Mouse (Mus musculus) telencephalon, adult 2 months (tissue): ENCODE results near the gene Nr0b2.
"Not testable (repeated sequence)": the region's sequence is repeated elsewhere in the genome, so short reads cannot be mapped to it uniquely, and the experiment has no call there.

Source experiments
- DNase-seq: peaks from one replicate; pipeline ENCODE4 v3.0.0-alpha.2; 2011; ENCODE audit warnings: low read depth, low spot score

Gene Nr0b2

GRCm38 (mm10) chr4:133552768-133553447 lies at the start of gene Nr0b2:
Nr0b2 (plus strand) TSS chr4:133553376.
- no peak for DNase-seq

GRCm38 (mm10) chr4:133504300-133504699 lies 48.9 kb upstream of the Nr0b2 start:
- DNase-seq, result no peak

- DNase-seq, result no peak
Observed at GRCm38 (mm10) chr4:133504755-133505485, 48.3 kb upstream of the Nr0b2 start.

- no peak for DNase-seq
Observed at GRCm38 (mm10) chr4:133506573-133506972, 46.6 kb upstream of the Nr0b2 start.

- no peak for DNase-seq
Observed at GRCm38 (mm10) chr4:133508990-133509389, 44.2 kb upstream of the Nr0b2 start.

GRCm38 (mm10) chr4:133511050-133511449 lies 42.1 kb upstream of the Nr0b2 start:
- DNase-seq, result no peak

GRCm38 (mm10) chr4:133512511-133512910 lies 40.7 kb upstream of the Nr0b2 start:
- not testable (repeated sequence) for DNase-seq

- no peak for DNase-seq
Observed at GRCm38 (mm10) chr4:133512972-133513371, 40.2 kb upstream of the Nr0b2 start.

GRCm38 (mm10) chr4:133518601-133519368 lies 34.4 kb upstream of the Nr0b2 start, which contains the start of gene Kdf1:
Kdf1 (plus strand) TSS chr4:133518963.
- no peak for DNase-seq

GRCm38 (mm10) chr4:133519369-133519665 lies 33.9 kb upstream of the Nr0b2 start:
- DNase-seq, result no peak

- DNase-seq, result no peak
Observed at GRCm38 (mm10) chr4:133521502-133521901, 31.7 kb upstream of the Nr0b2 start.

- DNase-seq, result no peak
Observed at GRCm38 (mm10) chr4:133527788-133528187, 25.4 kb upstream of the Nr0b2 start.

GRCm38 (mm10) chr4:133532777-133533176 lies 20.4 kb upstream of the Nr0b2 start:
- DNase-seq, result no peak

GRCm38 (mm10) chr4:133536081-133536480 lies 17.1 kb upstream of the Nr0b2 start:
- no peak for DNase-seq

- no peak for DNase-seq
Observed at GRCm38 (mm10) chr4:133536652-133537051, 16.5 kb upstream of the Nr0b2 start.

GRCm38 (mm10) chr4:133545272-133546231 lies 7.6 kb upstream of the Nr0b2 start, which contains the start of gene Nudc:
Nudc (minus strand) TSS chr4:133545996.
- peak; percentile 93 for DNase-seq

GRCm38 (mm10) chr4:133552029-133552428 lies 1.1 kb upstream of the Nr0b2 start:
- DNase-seq, result no peak

GRCm38 (mm10) chr4:133553448-133554330 lies 513 bp downstream of the Nr0b2 start:
- DNase-seq, result no peak

- DNase-seq, result no peak
Observed at GRCm38 (mm10) chr4:133557041-133557717, 4.0 kb downstream of the Nr0b2 start.

- DNase-seq, result no peak
Observed at GRCm38 (mm10) chr4:133559846-133560245, 6.7 kb downstream of the Nr0b2 start.
